Mouse (Mus musculus): Measurements from ENCODE around the gene Tet2. TPM values are rescaled to one million over a fixed set of nuclear protein-coding genes. Genes with fewer than 3 reads are reported as not detected.
"Not testable (repeated sequence)": the region's sequence is repeated elsewhere in the genome, so short reads cannot be mapped to it uniquely, and the experiment has no call there.

Tet2 gene
- total RNA-seq, 1 experiment from 2014 or later: 135 TPM

DNA sequence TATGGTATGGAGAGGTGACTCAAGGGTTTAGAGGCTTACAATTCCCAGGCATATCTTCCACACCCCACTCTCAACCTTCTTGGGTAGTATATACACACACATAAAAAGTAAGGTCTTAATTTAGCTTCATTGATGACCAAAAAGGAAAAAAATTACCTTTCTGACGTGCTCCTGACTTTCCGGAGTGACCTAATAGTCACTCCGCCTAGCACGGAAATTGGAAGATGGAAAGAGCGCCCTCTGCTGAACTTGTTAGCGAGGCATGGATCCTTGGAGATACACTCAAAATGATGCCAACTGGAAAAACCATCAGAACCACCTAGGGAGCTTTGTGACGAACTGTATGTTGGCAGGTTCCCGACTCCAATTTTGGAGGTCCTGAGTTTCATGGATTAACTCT lies 7.0 kb upstream of the Tet2 start:
- no peak for ATAC-seq (replicated peaks; ENCODE audit: insufficient number of reproducible peaks, low FRiP score, low TSS enrichment, poor library complexity, severe bottlenecking)

GRCm38 (mm10) chr3:133549385-133550170 lies 4.6 kb upstream of the Tet2 start:
- 0 out of 2 replicates have a peak, but pooled peaks have one; percentile 23 for ATAC-seq (replicated peaks; ENCODE audit: insufficient number of reproducible peaks, low FRiP score, low TSS enrichment, poor library complexity, severe bottlenecking)

DNA sequence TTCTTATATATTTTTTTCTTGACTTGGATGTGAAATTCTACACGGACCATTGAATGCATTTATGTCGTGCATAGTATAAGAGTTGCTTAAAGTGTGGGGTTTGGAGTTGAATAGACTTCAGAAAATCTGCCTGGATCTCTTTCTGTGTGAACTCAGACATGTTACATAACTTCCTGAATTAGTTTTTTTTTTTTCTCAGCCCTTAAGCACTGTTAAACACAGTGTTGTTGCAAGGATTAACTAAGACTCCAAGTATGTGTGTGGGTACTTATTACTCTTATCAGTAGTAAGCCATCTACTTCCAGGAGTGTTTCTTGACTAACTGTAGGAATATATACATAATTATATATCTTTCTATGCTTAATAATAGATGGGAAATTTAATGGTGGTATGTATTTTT lies 3.7 kb upstream of the Tet2 start:
- ATAC-seq (replicated peaks; ENCODE audit: insufficient number of reproducible peaks, low FRiP score, low TSS enrichment, poor library complexity, severe bottlenecking): no peak

- ATAC-seq (replicated peaks; ENCODE audit: insufficient number of reproducible peaks, low FRiP score, low TSS enrichment, poor library complexity, severe bottlenecking): no peak
Measured at GRCm38 (mm10) chr3:133546790-133547189, 1.9 kb upstream of the Tet2 start.

DNA sequence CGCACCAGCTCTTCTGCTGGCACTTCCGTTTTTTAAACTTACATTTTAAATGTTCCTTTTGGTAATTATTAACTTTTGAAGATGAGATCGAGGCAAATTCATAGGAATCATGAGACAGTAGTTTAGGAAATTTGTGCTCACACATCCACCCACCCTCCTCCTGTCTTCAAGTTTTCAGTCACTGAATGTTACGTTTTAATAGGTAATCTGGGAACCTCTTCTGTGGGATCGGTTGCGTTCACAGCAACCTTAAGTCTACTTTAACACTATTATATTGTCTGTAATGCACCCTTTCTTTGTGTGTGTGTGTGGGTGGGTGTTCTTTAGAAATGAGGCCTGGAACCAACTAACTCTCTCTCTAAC lies 346 bp upstream of the Tet2 start:
- no peak for ATAC-seq (replicated peaks; ENCODE audit: insufficient number of reproducible peaks, low FRiP score, low TSS enrichment, poor library complexity, severe bottlenecking)

GRCm38 (mm10) chr3:133544131-133544550 lies 798 bp downstream of the Tet2 start:
- peak; percentile 90 for ATAC-seq (replicated peaks; ENCODE audit: insufficient number of reproducible peaks, low FRiP score, low TSS enrichment, poor library complexity, severe bottlenecking)

DNA sequence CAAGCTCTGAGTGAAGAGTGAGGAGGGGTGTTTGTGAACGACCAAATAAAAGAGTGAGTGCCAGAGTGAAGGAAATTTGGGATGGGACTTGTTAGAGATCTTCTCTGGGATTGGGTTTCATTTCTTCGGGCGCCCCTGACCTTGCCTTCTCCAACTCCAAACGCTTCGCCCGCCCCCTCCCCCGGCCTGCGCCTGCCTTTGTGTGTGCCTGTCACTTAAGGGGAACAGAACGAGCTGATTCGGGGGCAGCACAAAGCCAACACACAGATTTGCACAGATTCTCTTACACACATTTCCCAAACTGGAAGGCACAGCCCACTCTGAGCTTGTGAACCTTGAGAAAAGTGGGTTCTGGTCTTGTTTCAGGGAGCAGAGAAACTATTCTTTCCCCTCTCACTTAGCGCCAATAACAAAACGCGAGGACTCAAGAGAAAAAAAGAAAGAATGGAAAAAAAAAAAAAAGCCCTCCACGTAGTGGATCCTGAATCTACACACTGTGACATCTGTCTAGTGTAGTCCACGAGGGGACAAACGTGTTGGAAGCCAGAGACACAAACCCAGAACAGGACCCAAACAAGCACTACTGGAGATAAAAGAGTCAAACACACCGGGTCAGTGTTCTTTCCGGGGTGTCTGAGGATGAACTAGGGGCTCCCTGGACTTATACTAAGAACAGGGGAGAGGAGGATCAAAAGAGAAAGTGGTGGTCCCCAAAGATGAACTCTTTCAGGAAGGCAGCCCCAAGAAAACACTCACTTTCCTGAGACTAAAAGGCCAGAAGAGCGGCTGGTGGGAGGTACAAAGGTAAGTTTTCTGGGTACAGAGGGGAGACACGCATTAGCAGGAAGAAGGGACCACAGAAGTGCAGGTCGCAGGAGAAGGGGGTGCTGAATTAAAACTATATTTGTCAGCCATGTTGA lies 1.6 kb downstream of the Tet2 start:
- peak; percentile 0; the same call in 1 of the 2 replicates for ATAC-seq (replicated peaks; ENCODE audit: insufficient number of reproducible peaks, low FRiP score, low TSS enrichment, poor library complexity, severe bottlenecking)

DNA sequence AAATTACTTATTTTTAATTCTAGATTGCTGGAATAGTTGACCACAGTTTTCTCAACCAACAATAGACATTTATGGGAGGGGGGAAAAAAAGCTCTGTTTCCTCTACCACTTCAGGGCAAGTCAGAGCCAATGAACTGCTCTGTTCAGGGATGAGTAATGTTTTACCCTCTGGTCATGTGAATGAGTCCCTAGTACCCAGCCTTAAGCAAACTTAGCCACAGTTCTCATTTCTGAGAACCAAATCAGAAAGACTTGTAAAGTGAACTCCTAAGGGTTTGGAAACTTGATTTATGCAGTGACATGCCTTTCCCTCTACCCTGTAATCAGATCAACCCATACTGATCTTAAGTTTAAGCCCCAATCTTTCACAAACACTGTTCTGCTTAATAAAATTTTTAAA lies 2.9 kb downstream of the Tet2 start:
- ATAC-seq (replicated peaks; ENCODE audit: insufficient number of reproducible peaks, low FRiP score, low TSS enrichment, poor library complexity, severe bottlenecking): no peak

- ATAC-seq (replicated peaks; ENCODE audit: insufficient number of reproducible peaks, low FRiP score, low TSS enrichment, poor library complexity, severe bottlenecking): no peak
Measured at GRCm38 (mm10) chr3:133541000-133541399, 3.9 kb downstream of the Tet2 start.

- no peak for ATAC-seq (replicated peaks; ENCODE audit: insufficient number of reproducible peaks, low FRiP score, low TSS enrichment, poor library complexity, severe bottlenecking)
Measured at GRCm38 (mm10) chr3:133539991-133540390, 4.9 kb downstream of the Tet2 start.

DNA sequence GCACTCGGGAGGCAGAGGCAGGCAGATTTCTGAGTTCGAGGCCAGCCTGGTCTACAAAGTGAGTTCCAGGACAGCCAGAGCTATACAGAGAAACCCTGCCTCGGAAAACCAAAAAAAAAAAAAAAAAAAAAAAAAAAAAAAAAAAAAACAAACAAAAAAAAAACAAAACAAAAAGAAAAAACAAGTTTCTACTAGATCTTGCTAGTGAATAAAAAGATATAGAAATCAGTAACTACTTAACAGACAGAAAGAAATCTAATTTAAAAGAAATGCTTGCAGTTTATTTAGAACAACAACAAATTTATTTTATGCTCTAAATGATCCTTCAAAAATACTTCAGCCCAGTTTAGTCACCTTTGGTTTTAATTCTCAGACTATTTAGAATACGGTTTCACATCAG lies 6.4 kb downstream of the Tet2 start:
- not testable (repeated sequence) for ATAC-seq (replicated peaks; ENCODE audit: insufficient number of reproducible peaks, low FRiP score, low TSS enrichment, poor library complexity, severe bottlenecking)

- no peak for ATAC-seq (replicated peaks; ENCODE audit: insufficient number of reproducible peaks, low FRiP score, low TSS enrichment, poor library complexity, severe bottlenecking)
Measured at GRCm38 (mm10) chr3:133535644-133536043, 9.3 kb downstream of the Tet2 start.

DNA sequence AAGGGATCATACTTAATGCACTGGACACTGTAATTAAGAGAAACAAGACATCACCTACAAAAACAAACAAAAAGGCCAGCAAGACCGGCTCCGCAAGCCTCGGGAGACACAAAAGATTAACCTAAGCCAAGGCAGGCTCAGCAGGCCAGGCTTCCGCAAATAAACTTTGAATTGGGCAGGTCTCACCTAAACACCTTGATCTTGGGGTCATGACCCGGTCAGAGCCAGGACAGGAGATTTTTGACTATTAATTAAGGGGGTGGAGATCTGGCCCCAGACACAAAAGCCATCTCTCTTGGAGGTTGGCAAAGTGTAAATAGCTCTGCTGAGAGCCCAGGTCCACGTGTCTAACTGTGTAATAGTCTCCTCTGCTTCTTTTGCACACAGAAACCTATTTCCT lies 10.9 kb downstream of the Tet2 start:
- ATAC-seq (replicated peaks; ENCODE audit: insufficient number of reproducible peaks, low FRiP score, low TSS enrichment, poor library complexity, severe bottlenecking): no peak

- ATAC-seq (replicated peaks; ENCODE audit: insufficient number of reproducible peaks, low FRiP score, low TSS enrichment, poor library complexity, severe bottlenecking): no peak
Measured at GRCm38 (mm10) chr3:133533272-133533995, 11.5 kb downstream of the Tet2 start.

- no peak for ATAC-seq (replicated peaks; ENCODE audit: insufficient number of reproducible peaks, low FRiP score, low TSS enrichment, poor library complexity, severe bottlenecking)
Measured at GRCm38 (mm10) chr3:133532806-133533205, 12.1 kb downstream of the Tet2 start.

- ATAC-seq (replicated peaks; ENCODE audit: insufficient number of reproducible peaks, low FRiP score, low TSS enrichment, poor library complexity, severe bottlenecking): no peak
Measured at GRCm38 (mm10) chr3:133532252-133532651, 12.7 kb downstream of the Tet2 start.

- no peak for ATAC-seq (replicated peaks; ENCODE audit: insufficient number of reproducible peaks, low FRiP score, low TSS enrichment, poor library complexity, severe bottlenecking)
Measured at GRCm38 (mm10) chr3:133531101-133531500, 13.8 kb downstream of the Tet2 start.

GRCm38 (mm10) chr3:133530664-133531063 lies 14.3 kb downstream of the Tet2 start:
- ATAC-seq (replicated peaks; ENCODE audit: insufficient number of reproducible peaks, low FRiP score, low TSS enrichment, poor library complexity, severe bottlenecking): no peak

DNA sequence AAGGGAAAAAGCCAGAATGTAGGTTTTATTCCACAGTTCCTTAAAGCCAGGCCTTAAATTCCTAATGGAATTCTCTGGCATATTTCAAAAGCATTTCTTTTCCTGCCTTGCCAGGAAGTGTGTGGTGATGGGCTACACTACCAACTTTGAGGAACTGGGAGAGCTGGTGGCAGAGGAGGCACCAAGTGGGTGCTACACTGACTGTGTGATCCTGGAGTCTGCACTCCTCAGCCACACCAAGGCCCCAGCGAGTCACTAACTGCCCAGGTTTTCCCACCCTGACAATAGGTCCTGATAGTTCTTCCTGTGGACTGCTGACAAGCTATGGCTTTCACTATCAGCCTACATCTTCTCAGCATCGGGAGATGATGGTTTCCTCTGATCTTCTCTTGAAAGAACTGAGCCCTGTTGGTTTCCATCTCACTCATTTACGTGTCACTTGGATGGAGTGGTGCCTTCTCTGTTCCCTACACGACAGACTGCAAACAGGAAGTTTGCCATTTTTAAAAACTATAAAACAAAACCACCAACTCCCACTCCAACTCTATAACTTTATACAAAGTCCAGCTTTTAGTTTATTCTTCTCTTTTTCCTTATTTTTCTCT lies 18.7 kb downstream of the Tet2 start:
- no peak for ATAC-seq (replicated peaks; ENCODE audit: insufficient number of reproducible peaks, low FRiP score, low TSS enrichment, poor library complexity, severe bottlenecking)

All from monocyte, adult 5-6 weeks (primary cell).